Mouse (Mus musculus) gastrocnemius, postnatal 36 days (tissue): ENCODE data around the gene Unc13d. TPM values are rescaled to one million over a fixed set of nuclear protein-coding genes. Genes with fewer than 3 reads are reported as not detected.
"Not testable (repeated sequence)": the region's sequence is repeated elsewhere in the genome, so short reads cannot be mapped to it uniquely, and the experiment has no call there.

Source experiments
- DNase-seq, 2 experiments: peaks; one replicate each; pipeline ENCODE4 v3.0.0; 2022
- intact Hi-C: fragments of 180-260 bp; cut with DNase I; formaldehyde crosslinking; loops from one replicate; pipeline ENCODE4 v1.15.1; 2025
- total RNA-seq, 2 experiments: library from RNA; stranded (reverse); gene quantifications; 2 replicates each; pipeline ENCODE4 v1.2.3; 2021

The Unc13d gene
- total RNA-seq, 2 experiments from 2014 or later: 0.30 to 0.48 TPM

DNA sequence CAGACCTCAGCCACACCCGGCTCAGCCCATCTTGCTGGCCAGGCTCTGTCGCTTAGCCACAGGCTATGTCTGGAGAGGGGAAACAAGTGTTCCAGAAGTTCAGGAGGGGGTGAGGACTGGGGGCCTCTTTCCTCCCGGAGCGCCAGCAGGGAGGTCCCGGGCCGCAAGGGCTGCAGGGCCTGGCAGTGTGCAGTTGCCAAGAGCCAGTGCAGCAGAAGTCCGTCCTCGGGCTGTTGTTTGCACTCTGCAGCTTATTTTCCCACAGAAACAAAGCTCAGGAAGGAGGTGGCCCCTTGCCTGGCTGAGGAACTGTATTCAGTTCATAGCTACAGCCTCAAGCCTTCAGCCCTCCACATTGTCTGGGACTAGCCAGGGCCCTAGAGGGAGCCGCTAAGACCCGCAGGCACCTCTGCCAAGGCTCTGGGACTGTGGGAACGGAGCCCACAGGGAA is 24.2 kb upstream of the Unc13d start:
- intact Hi-C loops: no loop called here
- peak; percentile 64 to 74 for DNase-seq

DNA sequence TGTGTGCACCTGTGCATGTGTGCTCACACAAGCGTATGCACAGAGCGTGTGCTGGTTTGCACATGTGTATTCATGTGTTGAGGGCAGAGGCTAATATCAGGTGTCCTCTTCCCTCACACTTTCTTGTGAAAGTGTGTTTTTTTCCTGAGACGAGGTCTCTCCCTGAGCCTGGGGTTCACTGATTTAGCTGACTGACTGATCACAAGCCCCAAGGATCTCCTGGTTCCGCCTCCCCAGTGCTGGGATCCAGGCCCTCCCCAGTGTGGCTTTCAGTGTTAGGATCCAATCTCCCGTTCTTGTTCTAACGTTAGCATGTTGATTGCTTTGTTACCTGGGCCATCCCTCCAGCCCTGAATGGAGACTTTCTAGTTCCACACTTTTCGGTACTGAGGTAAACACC is 23.1 kb upstream of the Unc13d start:
- intact Hi-C loops: no loop called here
- DNase-seq: no peak

DNA sequence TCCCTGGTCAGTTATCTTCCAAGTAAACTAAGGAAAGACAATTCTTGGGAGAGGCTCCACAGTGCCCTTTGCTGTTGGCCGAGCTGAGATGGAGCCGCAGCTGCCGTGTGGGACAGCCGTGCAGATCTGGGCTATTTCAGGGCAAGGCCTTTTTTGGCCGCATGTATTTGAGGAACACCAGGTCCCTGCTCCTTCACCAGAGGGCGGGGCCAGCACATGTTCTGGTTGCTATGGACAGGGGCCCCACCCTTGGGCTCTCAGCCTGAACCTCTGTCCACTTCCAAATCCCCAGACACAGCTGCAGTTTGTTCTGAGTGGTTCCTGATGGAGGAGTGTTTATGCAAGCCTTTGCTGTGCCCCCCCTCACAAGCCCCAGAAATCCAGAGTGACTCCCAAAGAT is 22.6 kb upstream of the Unc13d start:
- DNase-seq: peak; percentile 75 to 87
- intact Hi-C loops: no loop called here

DNA sequence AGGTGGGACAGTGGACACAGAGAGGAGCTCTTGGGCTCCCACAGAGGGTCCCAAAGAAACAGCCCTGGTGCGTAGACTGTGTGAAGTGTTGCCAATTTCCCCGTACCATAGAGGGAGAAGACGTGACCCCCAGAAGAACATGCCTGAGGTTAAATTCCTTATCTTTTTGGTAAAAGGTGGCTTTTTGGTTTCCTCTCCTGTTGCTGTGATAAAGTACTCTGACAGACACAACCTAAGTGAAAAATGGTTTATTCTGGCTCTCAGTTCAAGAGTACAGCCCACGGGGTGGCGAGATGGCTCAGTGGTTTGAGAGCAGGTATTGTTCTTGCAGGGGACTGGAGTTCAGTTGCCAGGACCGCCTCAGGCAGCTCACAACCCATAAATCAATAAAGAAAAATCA is 21.7 kb upstream of the Unc13d start:
- intact Hi-C loops: no loop called here
- no peak for DNase-seq

DNA sequence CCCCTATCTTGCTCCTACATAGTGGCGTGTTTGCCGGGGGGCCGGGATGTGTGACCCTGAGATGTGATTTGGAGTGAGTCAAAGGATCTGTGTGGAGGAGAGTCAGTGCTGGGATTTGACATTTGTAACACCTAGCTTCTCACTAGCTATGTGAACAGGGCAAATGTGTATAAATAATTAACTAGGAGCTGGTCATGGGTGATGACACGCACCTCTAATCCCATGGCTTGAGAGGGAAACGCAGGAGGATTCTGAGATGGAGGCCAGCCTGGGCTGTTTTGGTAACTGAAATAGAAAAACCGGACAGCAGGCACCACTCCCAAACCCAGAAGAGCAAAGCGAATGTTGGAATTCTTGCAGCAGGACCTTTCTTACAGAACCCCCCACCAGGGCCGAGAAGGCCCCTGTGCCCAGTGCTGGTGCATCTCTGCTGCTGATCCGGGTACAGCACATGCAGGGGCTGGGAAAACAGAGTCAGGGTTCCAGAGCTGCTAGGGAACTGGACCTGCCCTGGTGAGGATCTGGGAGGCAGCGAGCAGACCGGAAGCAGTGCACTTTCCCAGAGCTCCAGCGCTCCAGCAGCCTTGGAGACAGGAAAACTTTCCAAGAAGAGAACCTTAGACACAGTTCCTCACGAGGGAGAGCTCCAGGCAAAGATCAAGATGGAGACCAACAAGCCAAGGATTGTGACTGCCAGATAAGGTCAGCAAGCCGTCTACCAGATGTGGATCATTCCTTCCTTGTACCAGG is 21.1 kb upstream of the Unc13d start:
- peak in 1 of 2 experiments; percentile 41 for DNase-seq
- intact Hi-C loops: no loop called here

DNA sequence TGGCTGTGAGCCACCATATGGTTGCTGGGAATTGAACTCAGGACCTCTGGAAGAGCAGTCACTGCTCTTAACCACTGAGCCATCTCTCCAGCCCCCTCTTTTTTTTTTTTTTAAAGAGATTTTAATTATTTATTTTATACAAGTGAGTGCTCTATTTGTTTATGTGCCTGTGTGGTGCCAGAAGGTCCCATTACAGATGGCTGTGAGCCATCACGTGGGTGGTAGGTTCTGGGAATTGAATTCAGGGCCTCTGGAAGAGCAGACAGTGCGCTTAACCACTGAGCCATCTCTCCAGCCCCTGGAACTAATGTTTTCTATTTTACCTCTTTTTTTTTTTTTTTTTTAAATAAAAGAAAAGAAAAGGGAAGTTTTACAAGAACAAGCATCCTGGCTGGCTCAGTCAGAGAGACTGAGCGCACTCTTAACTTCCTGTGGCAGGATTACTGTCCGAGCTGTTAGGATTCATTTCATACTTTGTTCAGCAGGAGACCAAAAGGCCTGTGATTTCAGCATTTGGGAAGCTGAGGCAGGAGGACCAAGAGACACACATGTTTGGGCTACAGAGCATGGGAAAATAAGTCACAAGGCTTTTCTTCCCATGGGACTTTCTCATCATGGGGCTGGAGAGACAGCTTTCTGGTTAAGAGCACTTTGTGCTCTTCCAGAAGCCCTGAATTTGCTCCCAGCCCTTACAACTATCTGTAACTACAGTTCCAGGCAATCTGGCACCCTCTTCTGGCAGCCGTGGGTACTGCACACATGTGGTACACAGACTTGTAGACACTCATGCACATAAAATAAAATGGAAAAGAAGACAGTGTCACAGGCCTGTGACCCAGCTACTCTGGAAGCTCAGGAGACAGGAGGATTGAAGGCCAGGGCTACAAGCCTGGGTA is 18.7 kb upstream of the Unc13d start:
- no peak for DNase-seq
- intact Hi-C loops: no loop called here

DNA sequence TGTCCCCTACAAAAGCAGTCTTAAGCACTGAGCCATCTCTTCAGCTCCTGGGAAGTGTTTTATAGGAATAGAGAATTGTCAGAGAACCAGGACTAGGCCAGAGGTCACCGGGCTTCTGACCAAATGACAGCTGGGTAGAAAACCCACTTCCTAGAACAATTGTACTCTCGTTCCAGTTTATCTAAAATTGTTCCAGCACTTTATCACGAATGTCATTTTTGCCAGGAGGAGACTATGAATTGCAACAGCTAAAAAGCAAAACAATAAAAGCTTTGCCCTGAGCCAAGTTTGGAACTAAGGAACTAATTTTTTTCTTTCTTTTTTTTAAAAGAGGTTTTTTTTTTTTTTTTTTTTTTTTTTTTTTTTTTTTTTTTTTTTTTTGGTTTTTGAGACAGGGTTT is 17.8 kb upstream of the Unc13d start:
- DNase-seq: peak in 1 of 2 experiments; percentile 39
- intact Hi-C loops: no loop called here

DNA sequence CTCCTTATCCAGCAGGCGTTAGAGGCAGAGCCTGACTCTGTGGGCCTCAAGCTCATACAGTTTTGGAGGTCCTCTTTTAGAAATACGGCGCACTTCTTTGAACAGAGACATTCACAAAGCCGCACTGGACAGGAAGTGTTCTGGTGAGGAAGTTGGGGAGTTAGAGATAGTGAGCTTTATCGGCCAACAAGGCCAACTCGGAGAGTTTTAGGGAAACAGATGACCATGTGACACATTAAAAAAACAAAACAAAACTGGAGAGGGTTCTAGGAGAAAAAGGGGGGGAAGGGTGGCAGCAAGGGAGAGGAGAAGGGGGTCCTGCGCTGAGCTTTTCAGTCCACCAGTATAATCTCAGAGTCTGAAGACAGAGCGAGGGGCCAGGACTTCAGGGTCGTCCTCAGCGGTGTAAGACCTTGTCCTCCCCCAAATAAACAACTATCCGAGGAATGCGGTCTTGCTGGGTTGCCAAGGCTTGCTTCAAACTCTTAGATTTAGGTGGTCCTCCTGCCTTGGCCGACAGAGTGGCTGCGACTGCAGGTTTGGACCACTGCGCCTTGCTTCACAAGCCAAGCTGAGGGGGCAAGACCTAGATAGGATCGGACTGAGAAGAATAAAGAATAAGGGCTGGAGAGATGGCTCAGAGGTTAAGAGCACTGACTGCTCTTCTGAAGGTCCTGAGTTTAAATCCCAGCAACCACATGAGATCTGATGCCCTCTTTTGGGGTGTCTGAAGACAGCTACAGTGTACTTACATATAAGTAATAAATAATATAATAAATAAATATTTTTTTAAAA is 16.2 kb upstream of the Unc13d start:
- DNase-seq: no peak
- intact Hi-C loops: no loop called here

DNA sequence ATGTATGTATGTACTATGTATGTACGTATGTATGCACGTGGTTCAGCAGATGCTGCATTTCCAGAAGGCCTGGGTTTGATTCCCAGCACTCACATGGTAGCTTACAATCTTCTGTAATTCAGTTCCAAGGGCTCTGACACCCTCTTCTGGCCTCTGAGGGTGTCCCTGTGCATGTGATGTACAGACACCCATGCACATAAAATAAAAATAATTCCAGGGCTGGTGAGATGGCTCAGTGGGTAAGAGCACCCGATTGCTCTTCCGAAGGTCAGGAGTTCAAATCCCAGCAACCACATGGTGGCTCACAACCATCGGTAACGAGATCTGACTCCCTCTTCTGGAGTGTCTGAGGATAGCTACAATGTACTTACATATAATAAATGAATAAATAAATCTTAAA is 15.2 kb upstream of the Unc13d start:
- intact Hi-C loops: not testable (repeated sequence)

DNA sequence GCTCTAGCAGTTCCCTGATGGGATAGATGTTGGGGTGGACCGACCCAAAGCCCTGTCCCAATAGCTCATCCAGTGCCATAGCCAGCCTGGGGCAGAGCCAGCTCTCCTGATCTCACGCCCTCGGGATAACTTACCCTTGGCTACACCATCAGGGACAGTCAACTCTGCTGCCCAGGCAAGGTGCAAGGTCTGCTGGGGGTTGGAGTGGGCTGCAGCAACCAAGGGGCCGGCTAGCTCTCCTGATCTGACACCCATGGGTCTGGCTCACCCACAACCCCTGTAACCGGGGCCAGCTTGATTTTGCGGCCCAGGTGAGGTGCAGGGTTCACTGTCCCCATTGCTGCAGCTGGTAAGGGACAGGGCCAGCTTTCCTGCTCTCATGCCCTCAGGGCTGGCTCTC is 13.8 kb upstream of the Unc13d start:
- DNase-seq: no peak
- intact Hi-C loops: no loop called here

More for the DNA sequence above, 15.2 kb upstream of the Unc13d start:
- DNase-seq: not testable (repeated sequence)

DNA sequence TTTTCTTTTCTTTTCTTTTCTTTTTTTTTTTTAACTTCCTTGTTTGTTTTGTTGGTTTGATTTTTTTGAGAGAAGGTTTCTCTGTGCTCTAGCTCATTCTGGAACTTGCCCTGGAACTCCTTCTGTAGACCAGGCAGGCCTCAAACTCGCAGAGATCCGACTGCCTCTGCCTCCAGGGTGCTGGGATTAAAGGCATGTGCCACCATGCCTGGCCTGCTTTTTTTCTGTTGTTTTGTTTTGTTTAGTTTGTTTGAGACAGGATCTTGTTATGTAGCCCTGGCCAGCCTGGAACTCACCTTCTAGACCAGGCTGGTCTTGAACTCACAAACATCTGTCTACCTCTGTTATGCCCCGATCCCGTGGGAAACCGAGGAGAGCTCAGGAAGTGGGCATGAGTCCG is 11.8 kb upstream of the Unc13d start:
- intact Hi-C loops: no loop called here
- DNase-seq: no peak

DNA sequence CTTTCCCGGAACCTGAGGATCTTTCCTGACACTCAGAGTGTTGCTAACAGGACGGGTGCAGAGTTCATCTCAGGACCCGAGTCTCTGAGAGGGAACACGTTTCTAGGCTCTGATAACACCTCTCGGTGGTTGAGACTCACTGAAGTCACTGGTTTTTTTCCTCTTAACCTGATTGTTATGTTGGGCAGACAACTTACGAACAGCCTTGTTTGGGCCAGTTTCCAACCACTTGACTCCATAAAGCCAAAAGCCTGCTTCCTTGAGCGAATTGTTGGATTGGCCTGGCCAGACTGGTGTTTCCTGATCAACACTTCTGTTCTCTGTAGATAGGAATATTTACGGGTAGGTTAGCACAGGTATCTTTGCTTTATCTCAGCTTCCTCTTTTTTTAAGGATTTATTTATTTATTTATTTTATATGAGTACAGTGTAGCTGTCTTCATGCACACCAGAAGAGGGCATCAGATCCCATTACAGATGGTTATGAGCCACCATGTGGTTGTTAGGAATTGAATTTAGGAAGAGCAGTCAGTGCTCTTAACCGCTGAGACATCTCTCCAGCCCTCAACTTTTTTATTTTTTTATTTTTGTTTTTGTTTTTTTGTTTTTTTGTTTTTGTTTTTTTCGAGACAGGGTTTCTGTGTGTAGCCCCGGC is 11.1 kb upstream of the Unc13d start:
- no peak for DNase-seq
- intact Hi-C loops: no loop called here

DNA sequence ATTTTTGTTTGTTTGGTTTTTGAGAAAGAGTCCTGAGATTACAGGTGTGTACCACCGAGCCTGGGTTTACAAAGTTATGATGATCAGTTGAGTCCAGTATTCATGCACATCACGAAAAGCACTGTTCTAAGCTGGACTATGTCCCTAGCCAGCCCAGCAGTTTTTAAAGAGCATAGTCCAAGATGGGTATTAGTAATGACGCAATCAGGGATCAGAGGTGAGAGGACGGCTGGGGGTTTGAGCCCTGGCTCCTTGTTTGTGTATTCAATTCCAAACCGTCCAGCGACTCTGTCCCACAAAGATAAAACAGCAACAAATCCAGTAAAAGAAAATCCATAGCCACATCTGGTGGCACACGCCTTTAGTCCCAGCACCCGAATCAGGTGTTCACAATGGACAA is 10.4 kb upstream of the Unc13d start:
- intact Hi-C loops: no loop called here
- DNase-seq: no peak

DNA sequence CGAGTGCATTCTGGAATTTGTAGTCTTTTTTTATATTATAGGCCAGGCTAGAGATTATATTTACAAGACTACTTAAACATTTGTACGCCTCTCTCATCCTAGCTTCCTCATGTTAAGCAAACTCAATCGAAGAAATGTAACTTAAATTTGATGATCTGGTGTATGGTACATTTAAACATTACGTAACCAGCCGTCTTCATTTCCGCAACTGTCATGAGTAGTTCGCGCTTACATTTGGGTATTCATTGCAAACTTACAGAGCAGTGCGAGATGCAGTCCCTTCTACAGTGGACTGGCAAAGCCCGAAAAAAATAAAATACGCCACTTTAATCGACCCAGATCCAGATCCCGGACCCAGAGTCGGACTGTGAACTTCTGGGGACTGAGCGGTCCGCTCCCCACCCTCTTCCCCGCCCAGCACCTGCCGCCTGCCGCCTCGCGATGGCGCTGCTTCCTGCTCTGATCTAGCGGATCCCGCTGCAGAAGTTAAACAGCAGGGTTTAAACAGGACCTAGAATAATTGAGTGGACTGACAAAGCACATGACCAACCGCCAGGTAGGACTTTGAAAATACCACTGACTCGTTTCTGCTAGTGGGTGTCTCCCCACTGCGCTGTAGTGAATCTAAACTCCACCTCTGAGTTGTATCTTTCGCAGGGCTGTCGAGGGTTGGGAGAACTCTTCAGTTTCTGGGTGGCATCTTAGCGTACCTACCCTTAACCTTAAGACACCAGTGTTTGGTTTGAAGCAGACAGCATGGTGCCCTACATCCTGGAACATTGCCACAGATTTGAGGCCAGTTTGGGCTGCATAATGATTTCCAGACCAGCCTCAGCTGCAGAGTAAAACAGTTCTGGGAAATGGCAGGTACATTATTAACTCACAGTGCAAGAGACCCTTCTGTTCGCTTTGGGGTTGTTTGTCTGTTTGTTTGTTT is 9.7 kb upstream of the Unc13d start:
- intact Hi-C loops: loop anchor here (1.0 kb wide), 1 partner anchor 43 kb away; no protein-coding TSS in a partner anchor
- peak; percentile 87 to 88 for DNase-seq

DNA sequence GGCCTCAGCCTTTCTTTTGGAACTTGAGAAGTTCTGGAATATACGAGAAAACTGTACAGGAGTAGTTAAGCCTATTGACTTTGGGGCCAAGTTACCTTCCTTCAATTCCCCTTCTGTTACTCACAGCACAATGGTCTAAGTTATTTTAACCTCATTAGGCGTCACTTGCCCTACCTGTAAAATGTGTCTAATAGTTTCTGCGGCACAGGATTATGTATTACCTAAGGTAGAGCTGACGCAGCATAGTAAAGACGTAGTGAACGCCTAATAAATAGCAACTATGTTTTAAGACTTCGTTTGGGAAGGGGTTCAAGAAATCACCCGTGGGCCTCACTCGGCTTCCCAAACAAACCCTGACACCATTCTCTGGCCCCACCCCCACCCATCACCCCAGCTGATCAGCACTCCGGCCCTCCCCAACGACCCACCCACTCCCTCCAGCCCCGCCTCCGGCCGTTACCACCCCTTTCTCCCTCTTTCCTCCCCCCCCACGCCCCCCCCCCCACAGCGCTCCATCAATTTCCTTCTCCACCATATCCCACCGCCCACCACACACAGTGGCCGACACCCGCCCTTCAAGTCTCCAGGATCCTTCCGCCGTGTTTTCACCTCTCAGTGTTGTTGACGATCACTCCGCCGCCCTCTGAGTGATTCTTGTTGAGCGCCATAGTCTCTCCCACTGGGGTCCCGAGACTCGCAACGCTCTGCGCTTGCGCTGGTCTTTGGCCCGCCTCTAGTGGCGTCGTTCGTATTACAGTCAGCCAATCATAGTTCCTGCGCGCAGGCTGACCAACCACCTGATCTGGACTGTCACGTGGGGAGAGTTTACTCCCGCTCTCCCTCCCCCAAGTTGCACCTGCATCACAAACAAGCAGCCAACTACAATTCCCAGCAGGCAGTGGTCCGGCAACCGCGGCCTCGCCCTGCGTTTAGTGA is 8.8 kb upstream of the Unc13d start, which contains the start of gene Wbp2:
TSS of gene Wbp2 (minus strand) at position 738 of the 936 bp plus-strand sequence.
- intact Hi-C loops: loop anchor here (1.0 kb wide), 1 partner anchor 44 kb away; no protein-coding TSS in a partner anchor
- peak; percentile 95 to 96 for DNase-seq

DNA sequence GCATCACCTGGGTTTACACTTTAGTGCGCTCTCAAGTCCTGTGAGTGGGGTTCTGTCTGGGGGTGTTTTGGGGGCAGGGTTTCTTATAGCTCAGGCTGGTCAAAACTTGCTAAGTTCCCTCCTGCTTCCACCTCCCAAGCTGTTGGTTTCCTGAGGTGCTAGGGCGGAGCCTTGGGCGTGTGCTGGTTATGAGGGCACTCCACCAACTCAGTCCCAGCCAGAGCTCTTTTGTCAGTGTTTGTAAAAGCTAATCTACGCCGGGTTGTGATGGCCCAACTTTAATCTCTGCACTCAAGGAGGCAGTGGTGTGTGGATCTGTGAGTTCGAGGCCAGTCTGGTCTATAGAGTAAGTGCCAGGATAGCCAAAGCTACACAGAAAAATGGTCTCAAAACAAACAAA is 6.4 kb upstream of the Unc13d start:
- no peak for DNase-seq
- intact Hi-C loops: loop anchor here (5.0 kb wide), 1 partner anchor 47 kb away; no protein-coding TSS in a partner anchor

DNA sequence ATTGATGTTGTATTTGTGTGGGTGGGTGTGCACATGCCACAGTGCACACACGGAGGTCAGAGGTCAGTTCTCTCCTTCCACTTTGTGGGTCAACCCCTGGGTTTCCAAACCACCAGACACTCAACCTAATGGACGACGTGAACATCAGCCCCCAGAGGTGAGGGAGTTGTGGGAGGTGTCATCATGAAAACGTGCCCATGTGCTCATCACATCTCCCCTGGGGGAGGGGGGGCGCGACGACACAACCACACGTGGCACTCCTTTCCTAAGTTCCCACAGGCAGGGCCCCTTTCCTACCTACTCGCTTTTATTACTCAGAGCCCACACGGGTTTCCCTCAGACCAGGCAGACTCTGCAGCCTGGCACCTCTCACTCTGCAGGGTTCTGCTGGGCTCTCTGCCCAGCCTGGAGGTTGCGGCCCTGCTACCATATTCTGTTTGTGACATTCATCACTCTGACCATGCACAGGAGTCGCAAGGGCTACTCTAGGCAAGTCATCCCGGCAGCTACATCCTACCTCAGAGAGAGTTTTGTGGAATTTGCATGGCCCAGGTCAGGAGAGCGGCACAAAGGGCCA is 5.4 kb upstream of the Unc13d start:
- DNase-seq: no peak

More for the DNA sequence above, 5.4 kb upstream of the Unc13d start:
- intact Hi-C loops: loop anchor here (5.0 kb wide), 1 partner anchor 46 kb away; no protein-coding TSS in a partner anchor
